Mouse (Mus musculus) liver, embryonic 16.5 days (tissue): ENCODE data around the gene Ten1. TPM values are rescaled to one million over a fixed set of nuclear protein-coding genes. Genes with fewer than 3 reads are reported as not detected.

Experiments
- ATAC-seq: fragments of 200-750 bp; cut with Nextera tagmentation; 2 replicates; pipeline ENCODE4 v1.8.0; 2017; ENCODE audit warnings: low read depth, mild to moderate bottlenecking, moderate number of reproducible peaks, moderate library complexity
- H3K27ac ChIP-seq: fragments of 300-500 bp; sonication (generic); 2 replicates; pipeline ENCODE4 v1.5.1; 2014; ENCODE audit warnings: mild to moderate bottlenecking, low read length
- H3K27me3 ChIP-seq: fragments of 300-500 bp; sonication (generic); 2 replicates; pipeline ENCODE4 v1.6.1; 2014; ENCODE audit warnings: low read depth, low read length, mixed read lengths; ENCODE audit not compliant: control insufficient read depth, insufficient read depth
- H3K36me3 ChIP-seq: fragments of 300-500 bp; sonication (generic); 2 replicates; pipeline ENCODE4 v1.6.1; 2014; ENCODE audit warnings: mild to moderate bottlenecking; ENCODE audit not compliant: control insufficient read depth, insufficient read depth
- H3K4me1 ChIP-seq: fragments of 300-500 bp; sonication (generic); 2 replicates; pipeline ENCODE4 v1.6.1; 2014; ENCODE audit warnings: low read depth, low read length, mixed read lengths; ENCODE audit not compliant: control insufficient read depth
- H3K4me2 ChIP-seq: fragments of 300-500 bp; sonication (generic); 2 replicates; pipeline ENCODE4 v1.6.1; 2014; ENCODE audit warnings: low read depth, low read length, mixed read lengths
- H3K4me3 ChIP-seq: fragments of 300-500 bp; sonication (generic); 2 replicates; pipeline ENCODE4 v1.5.1; 2014; ENCODE audit warnings: low read depth, mild to moderate bottlenecking, low read length
- H3K9ac ChIP-seq: fragments of 300-500 bp; sonication (generic); 2 replicates; pipeline ENCODE4 v1.6.1; 2014; ENCODE audit warnings: low read depth, low read length
- H3K9me3 ChIP-seq: fragments of 300-500 bp; sonication (generic); replicated peaks from 2 replicates; pipeline ENCODE4 v1.6.1; 2016; ENCODE audit warnings: low read length; ENCODE audit not compliant: control insufficient read depth
- WGBS: fragments of 180-500 bp; shearing (Covaris S2); extraction: QIAGEN DNeasy Blood & Tissue Kit; methylation state at CpG from one replicate; pipeline ENCODE4 v1.1.7; 2014; ENCODE audit not compliant: insufficient replicate concordance; 5-methylcytosine and 5-hydroxymethylcytosine counted together
- polyA plus RNA-seq: library from polyadenylated mRNA; unstranded; fragments of >200 nt; fragmentation: Nextera tagmentation; extraction: Ambion mirVana; gene quantifications from 2 replicates; pipeline ENCODE4 v1.2.1, GENCODE M21; 2015

Gene Ten1
- polyA plus RNA-seq, 1 experiment from 2014 or later = 23.1 TPM

- no peaks in the 10 kb centered on the region for H3K36me3 ChIP-seq
- H3K4me3 ChIP-seq = no peak overlapping the region
- no peak overlapping the region for H3K4me2 ChIP-seq
- H3K9me3 ChIP-seq = no peaks in the 10 kb centered on the region
- H3K27ac ChIP-seq = peak overlapping the region; percentile 83
- peaks cover 19% of the 10 kb centered on the region for H3K4me1 ChIP-seq
- WGBS = 39% methylated on average over 7 of the region's 7 CpGs
- no peak overlapping the region for H3K9ac ChIP-seq
- peaks cover 37% of the 10 kb centered on the region for H3K27me3 ChIP-seq
- ATAC-seq = peak; percentile 64
Measured at GRCm38 (mm10) chr11:116218737-116219400, 20.2 kb downstream of the Ten1 start.

- Histone ChIP-seq H3K4me2 (no peak overlapping the region), H3K27me3 (peaks cover 42% of the 10 kb centered on the region), H3K9ac (no peak overlapping the region), H3K4me1 (peaks cover 19% of the 10 kb centered on the region), H3K36me3 (no peaks in the 10 kb centered on the region), H3K4me3 (no peak overlapping the region), H3K27ac (no peak overlapping the region), H3K9me3 (no peaks in the 10 kb centered on the region)
- ATAC-seq = no peak
- WGBS = 9% methylated on average over 4 of the region's 4 CpGs
Measured at GRCm38 (mm10) chr11:116219885-116220284, 21.2 kb downstream of the Ten1 start.

GRCm38 (mm10) chr11:116221931-116222739 is 23.5 kb downstream of the Ten1 start:
- Histone ChIP-seq H3K9me3 (no peaks in the 10 kb centered on the region), H3K4me1 (peaks cover 19% of the 10 kb centered on the region), H3K36me3 (no peaks in the 10 kb centered on the region), H3K9ac (no peak overlapping the region), H3K4me2 (peak overlapping the region; percentile 6; the same call in 1 of the 2 replicates), H3K27me3 (peaks cover 42% of the 10 kb centered on the region), H3K4me3 (peak overlapping the region; percentile 29), H3K27ac (no peak overlapping the region)
- no peak for ATAC-seq
- 9% methylated on average over 53 of the region's 53 CpGs for WGBS

- 17% methylated on average over 23 of the region's 23 CpGs for WGBS
- Histone ChIP-seq H3K27me3 (peaks cover 42% of the 10 kb centered on the region), H3K4me1 (peaks cover 19% of the 10 kb centered on the region), H3K4me2 (peak overlapping the region; percentile 6; the same call in 1 of the 2 replicates), H3K9me3 (no peaks in the 10 kb centered on the region), H3K27ac (no peak overlapping the region), H3K4me3 (peak overlapping the region; percentile 29), H3K9ac (no peak overlapping the region), H3K36me3 (no peaks in the 10 kb centered on the region)
- ATAC-seq = no peak
Measured at GRCm38 (mm10) chr11:116222740-116223059, 24.0 kb downstream of the Ten1 start.

- H3K9me3 ChIP-seq = no peaks in the 10 kb centered on the region
- peaks cover 30% of the 10 kb centered on the region for H3K27me3 ChIP-seq
- H3K4me3 ChIP-seq = no peak overlapping the region
- no peaks in the 10 kb centered on the region; the same call in 1 of the 2 replicates for H3K4me1 ChIP-seq
- H3K9ac ChIP-seq = no peak overlapping the region
- 0% methylated on average over 2 of the region's 2 CpGs for WGBS
- H3K36me3 ChIP-seq = no peaks in the 10 kb centered on the region
- no peak for ATAC-seq
- no peak overlapping the region for H3K27ac ChIP-seq
- no peak overlapping the region for H3K4me2 ChIP-seq
Measured at GRCm38 (mm10) chr11:116226414-116226813, 27.8 kb downstream of the Ten1 start.

GRCm38 (mm10) chr11:116228699-116229098 is 30.0 kb downstream of the Ten1 start:
- no peaks in the 10 kb centered on the region for H3K9me3 ChIP-seq
- no peak overlapping the region for H3K27ac ChIP-seq
- H3K4me3 ChIP-seq = no peak overlapping the region
- H3K36me3 ChIP-seq = no peaks in the 10 kb centered on the region
- H3K4me1 ChIP-seq = no peaks in the 10 kb centered on the region
- peaks cover 7% of the 10 kb centered on the region for H3K27me3 ChIP-seq
- no peak overlapping the region for H3K4me2 ChIP-seq
- 62% methylated on average over 4 of the region's 4 CpGs for WGBS
- no peak overlapping the region for H3K9ac ChIP-seq
- no peak for ATAC-seq

GRCm38 (mm10) chr11:116232427-116232826 is 33.8 kb downstream of the Ten1 start:
- H3K27me3 ChIP-seq = peaks cover 6% of the 10 kb centered on the region; the same call in 1 of the 2 replicates
- H3K9ac ChIP-seq = no peak overlapping the region
- WGBS = 57% methylated on average over 17 of the region's 17 CpGs
- H3K9me3 ChIP-seq = no peaks in the 10 kb centered on the region
- H3K4me1 ChIP-seq = no peaks in the 10 kb centered on the region
- H3K4me3 ChIP-seq = no peak overlapping the region
- no peaks in the 10 kb centered on the region for H3K36me3 ChIP-seq
- no peak overlapping the region for H3K27ac ChIP-seq
- no peak overlapping the region for H3K4me2 ChIP-seq
- no peak for ATAC-seq

GRCm38 (mm10) chr11:116234901-116235300 is 36.2 kb downstream of the Ten1 start:
- 69% methylated on average over 8 of the region's 8 CpGs for WGBS
- Histone ChIP-seq H3K4me2 (no peak overlapping the region), H3K27me3 (peaks cover 10% of the 10 kb centered on the region), H3K4me1 (peaks cover 4% of the 10 kb centered on the region), H3K27ac (no peak overlapping the region), H3K9me3 (no peaks in the 10 kb centered on the region), H3K9ac (no peak overlapping the region), H3K36me3 (no peaks in the 10 kb centered on the region), H3K4me3 (no peak overlapping the region)
- ATAC-seq = no peak
